Mouse (Mus musculus): ENCODE measurements around the gene Gabarapl2. TPM values are rescaled to one million over a fixed set of nuclear protein-coding genes. Genes with fewer than 3 reads are reported as not detected.

The Gabarapl2 gene
- polyA plus RNA-seq, 1 experiment: 66.4 TPM

GRCm38 (mm10) chr8:111919663-111920062 lies 20.8 kb upstream of the Gabarapl2 start:
- no peak overlapping the region for H3K9ac ChIP-seq (ENCODE audit: low read depth, poor library complexity, severe bottlenecking)
- no peaks in the 10 kb centered on the region for H3K4me1 ChIP-seq (ENCODE audit: control insufficient read depth, insufficient read depth, low read length)
- TF ChIP-seq CTCF (IDR thresholded peaks at IDR 0.05; ENCODE audit: low read depth, low read length) (peak; percentile 82), EP300 (IDR thresholded peaks at IDR 0.05; ENCODE audit: insufficient read depth, low read depth, low read length) (no peak)
- H3K27ac ChIP-seq (ENCODE audit: insufficient read depth, low read length): no peak overlapping the region
- H3K27me3 ChIP-seq (ENCODE audit: control insufficient read depth, insufficient read depth, low read length, poor library complexity, severe bottlenecking): no peaks in the 10 kb centered on the region
- no peak overlapping the region for H3K4me3 ChIP-seq (ENCODE audit: low read depth, low read length)
- peaks cover 11% of the 10 kb centered on the region for H3K36me3 ChIP-seq (ENCODE audit: control insufficient read depth, insufficient read depth, low read length, poor library complexity, severe bottlenecking)
- H3K9me3 ChIP-seq (replicated peaks; ENCODE audit: control insufficient read depth, insufficient read depth, low read length, poor library complexity, severe bottlenecking): no peaks in the 10 kb centered on the region

GRCm38 (mm10) chr8:111920971-111921370 lies 19.5 kb upstream of the Gabarapl2 start:
- H3K4me3 ChIP-seq (ENCODE audit: low read depth, low read length): no peak overlapping the region
- H3K27me3 ChIP-seq (ENCODE audit: control insufficient read depth, insufficient read depth, low read length, poor library complexity, severe bottlenecking): no peaks in the 10 kb centered on the region
- H3K4me1 ChIP-seq (ENCODE audit: control insufficient read depth, insufficient read depth, low read length): peaks cover 2% of the 10 kb centered on the region
- no peak overlapping the region for H3K9ac ChIP-seq (ENCODE audit: low read depth, poor library complexity, severe bottlenecking)
- no peaks in the 10 kb centered on the region for H3K9me3 ChIP-seq (replicated peaks; ENCODE audit: control insufficient read depth, insufficient read depth, low read length, poor library complexity, severe bottlenecking)
- peaks cover 11% of the 10 kb centered on the region for H3K36me3 ChIP-seq (ENCODE audit: control insufficient read depth, insufficient read depth, low read length, poor library complexity, severe bottlenecking)
- TF ChIP-seq EP300 (IDR thresholded peaks at IDR 0.05; ENCODE audit: insufficient read depth, low read depth, low read length) (no peak), POLR2A (IDR thresholded peaks at IDR 0.05; ENCODE audit: insufficient read depth, low read length) (no peak), CTCF (IDR thresholded peaks at IDR 0.05; ENCODE audit: low read depth, low read length) (no peak)
- H3K27ac ChIP-seq (ENCODE audit: insufficient read depth, low read length): peak overlapping the region; percentile 26; the same call in 1 of the 2 replicates

GRCm38 (mm10) chr8:111923383-111923804 lies 17.1 kb upstream of the Gabarapl2 start:
- H3K9ac ChIP-seq (ENCODE audit: low read depth, poor library complexity, severe bottlenecking): no peak overlapping the region
- no peaks in the 10 kb centered on the region for H3K9me3 ChIP-seq (replicated peaks; ENCODE audit: control insufficient read depth, insufficient read depth, low read length, poor library complexity, severe bottlenecking)
- H3K27ac ChIP-seq (ENCODE audit: insufficient read depth, low read length): no peak overlapping the region
- TF ChIP-seq POLR2A (IDR thresholded peaks at IDR 0.05; ENCODE audit: insufficient read depth, low read length) (no peak), CTCF (IDR thresholded peaks at IDR 0.05; ENCODE audit: low read depth, low read length) (peak; percentile 62)
- H3K27me3 ChIP-seq (ENCODE audit: control insufficient read depth, insufficient read depth, low read length, poor library complexity, severe bottlenecking): no peaks in the 10 kb centered on the region
- peaks cover 2% of the 10 kb centered on the region for H3K4me1 ChIP-seq (ENCODE audit: control insufficient read depth, insufficient read depth, low read length)
- peaks cover 7% of the 10 kb centered on the region; the same call in 1 of the 2 replicates for H3K36me3 ChIP-seq (ENCODE audit: control insufficient read depth, insufficient read depth, low read length, poor library complexity, severe bottlenecking)
- H3K4me3 ChIP-seq (ENCODE audit: low read depth, low read length): no peak overlapping the region

- no peak overlapping the region for H3K4me3 ChIP-seq (ENCODE audit: low read depth, low read length)
Observed at GRCm38 (mm10) chr8:111924976-111925375, 15.5 kb upstream of the Gabarapl2 start.

GRCm38 (mm10) chr8:111929648-111930344 lies 10.7 kb upstream of the Gabarapl2 start:
- H3K36me3 ChIP-seq (ENCODE audit: control insufficient read depth, insufficient read depth, low read length, poor library complexity, severe bottlenecking): peaks cover 5% of the 10 kb centered on the region; the same call in 1 of the 2 replicates
- H3K27me3 ChIP-seq (ENCODE audit: control insufficient read depth, insufficient read depth, low read length, poor library complexity, severe bottlenecking): no peaks in the 10 kb centered on the region
- no peaks in the 10 kb centered on the region for H3K9me3 ChIP-seq (replicated peaks; ENCODE audit: control insufficient read depth, insufficient read depth, low read length, poor library complexity, severe bottlenecking)
- no peak overlapping the region for H3K4me3 ChIP-seq (ENCODE audit: low read depth, low read length)
- no peak overlapping the region for H3K9ac ChIP-seq (ENCODE audit: low read depth, poor library complexity, severe bottlenecking)
- no peak overlapping the region for H3K27ac ChIP-seq (ENCODE audit: insufficient read depth, low read length)
- peaks cover 2% of the 10 kb centered on the region for H3K4me1 ChIP-seq (ENCODE audit: control insufficient read depth, insufficient read depth, low read length)
- TF ChIP-seq POLR2A (IDR thresholded peaks at IDR 0.05; ENCODE audit: insufficient read depth, low read length): no peak
- no peak for TF ChIP-seq EP300 (IDR thresholded peaks at IDR 0.05; ENCODE audit: insufficient read depth, low read depth, low read length)
- no peak for TF ChIP-seq CTCF (IDR thresholded peaks at IDR 0.05; ENCODE audit: low read depth, low read length)

More at GRCm38 (mm10) chr8:111924976-111925375, 15.5 kb upstream of the Gabarapl2 start:
- TF ChIP-seq POLR2A (IDR thresholded peaks at IDR 0.05; ENCODE audit: insufficient read depth, low read length) (no peak), CTCF (IDR thresholded peaks at IDR 0.05; ENCODE audit: low read depth, low read length) (no peak), EP300 (IDR thresholded peaks at IDR 0.05; ENCODE audit: insufficient read depth, low read depth, low read length) (no peak)
- Histone ChIP-seq H3K27me3 (ENCODE audit: control insufficient read depth, insufficient read depth, low read length, poor library complexity, severe bottlenecking) (no peaks in the 10 kb centered on the region), H3K27ac (ENCODE audit: insufficient read depth, low read length) (peak overlapping the region; percentile 71), H3K4me1 (ENCODE audit: control insufficient read depth, insufficient read depth, low read length) (peaks cover 2% of the 10 kb centered on the region), H3K36me3 (ENCODE audit: control insufficient read depth, insufficient read depth, low read length, poor library complexity, severe bottlenecking) (peaks cover 5% of the 10 kb centered on the region; the same call in 1 of the 2 replicates), H3K9me3 (replicated peaks; ENCODE audit: control insufficient read depth, insufficient read depth, low read length, poor library complexity, severe bottlenecking) (no peaks in the 10 kb centered on the region), H3K9ac (ENCODE audit: low read depth, poor library complexity, severe bottlenecking) (no peak overlapping the region)

GRCm38 (mm10) chr8:111931721-111932120 lies 8.8 kb upstream of the Gabarapl2 start:
- peaks cover 1% of the 10 kb centered on the region; the same call in 1 of the 2 replicates for H3K36me3 ChIP-seq (ENCODE audit: control insufficient read depth, insufficient read depth, low read length, poor library complexity, severe bottlenecking)
- H3K27ac ChIP-seq (ENCODE audit: insufficient read depth, low read length): no peak overlapping the region
- no peaks in the 10 kb centered on the region for H3K4me1 ChIP-seq (ENCODE audit: control insufficient read depth, insufficient read depth, low read length)
- H3K4me3 ChIP-seq (ENCODE audit: low read depth, low read length): no peak overlapping the region
- TF ChIP-seq CTCF (IDR thresholded peaks at IDR 0.05; ENCODE audit: low read depth, low read length) (no peak), EP300 (IDR thresholded peaks at IDR 0.05; ENCODE audit: insufficient read depth, low read depth, low read length) (no peak), POLR2A (IDR thresholded peaks at IDR 0.05; ENCODE audit: insufficient read depth, low read length) (no peak)
- no peaks in the 10 kb centered on the region for H3K9me3 ChIP-seq (replicated peaks; ENCODE audit: control insufficient read depth, insufficient read depth, low read length, poor library complexity, severe bottlenecking)
- no peak overlapping the region for H3K9ac ChIP-seq (ENCODE audit: low read depth, poor library complexity, severe bottlenecking)
- no peaks in the 10 kb centered on the region for H3K27me3 ChIP-seq (ENCODE audit: control insufficient read depth, insufficient read depth, low read length, poor library complexity, severe bottlenecking)

Data from ES-Bruce4 (cell line).